Mouse (Mus musculus): ENCODE measurements at regions not wholly inside any gene's neighbourhood (a gene's known extent, or its start where the extent isn't known, plus 50 kb on each side); places are given as distances from the start of the nearest gene placed in this dataset.
"Not testable (repeated sequence)": the region's sequence is repeated elsewhere in the genome, so short reads cannot be mapped to it uniquely, and the experiment has no call there.

DNA sequence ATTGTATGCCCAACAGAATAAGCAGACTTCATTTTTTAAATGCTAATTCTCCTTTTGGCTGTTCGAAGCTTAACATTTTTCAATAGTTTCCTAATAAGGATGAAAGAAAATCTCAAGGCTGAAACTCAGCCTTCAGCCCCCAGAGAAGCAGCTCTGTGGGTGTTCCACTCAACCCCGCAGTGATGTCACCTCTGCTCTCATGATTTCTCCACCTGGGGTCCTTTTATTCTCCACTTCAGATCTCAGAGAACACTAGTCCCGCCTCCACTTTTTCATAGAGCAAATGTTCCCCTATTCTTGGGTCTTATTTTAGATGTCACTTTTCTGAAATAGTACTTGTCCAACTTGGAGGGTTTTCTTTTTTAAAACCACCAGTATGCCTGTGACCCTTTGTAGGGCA, 567.3 kb downstream of the Cntn3 start:
- Histone ChIP-seq H3K9ac (no peak overlapping the region), H3K4me3 (no peak overlapping the region), H3K27me3 (no peaks in the 10 kb centered on the region), H3K36me3 (no peaks in the 10 kb centered on the region), H3K4me1 (replicated peaks) (no peaks in the 10 kb centered on the region), H3K9me3 (no peaks in the 10 kb centered on the region), H3K4me2 (no peak overlapping the region), H3K27ac (no peak overlapping the region)
- no peak for ATAC-seq (ENCODE audit: low FRiP score)
- WGBS, result 55% methylated on average over 3 of the region's 3 CpGs

DNA sequence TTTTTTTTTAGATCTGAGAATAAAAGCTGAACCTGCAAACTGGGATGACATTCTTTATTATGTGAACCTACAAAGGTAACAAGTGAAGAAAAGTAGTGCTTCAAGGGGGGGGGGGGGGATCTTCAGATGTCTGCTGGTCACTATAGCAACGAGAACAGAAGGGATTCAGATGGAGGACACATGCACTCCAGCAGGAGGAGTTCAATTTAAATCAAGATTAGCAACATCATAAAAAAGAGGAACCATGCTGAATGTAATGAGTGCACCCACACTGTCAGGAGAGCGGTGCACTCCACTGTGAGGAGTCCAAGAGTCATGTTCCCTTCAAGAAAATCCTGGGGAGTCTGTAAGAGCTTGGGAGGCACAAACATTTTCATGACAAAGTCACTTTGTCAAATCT, 574.7 kb downstream of the Cntn3 start:
- H3K4me3 ChIP-seq, result no peak overlapping the region
- H3K4me2 ChIP-seq, result no peak overlapping the region
- 41% methylated on average over 2 of the region's 2 CpGs for WGBS
- ATAC-seq (ENCODE audit: low FRiP score), result no peak
- no peaks in the 10 kb centered on the region for H3K27me3 ChIP-seq
- H3K36me3 ChIP-seq, result no peaks in the 10 kb centered on the region
- H3K4me1 ChIP-seq (replicated peaks), result 0 out of 2 replicates have a peak, but pooled peaks cover 3% of the 10 kb centered on the region
- no peaks in the 10 kb centered on the region for H3K9me3 ChIP-seq
- no peak overlapping the region for H3K9ac ChIP-seq
- no peak overlapping the region for H3K27ac ChIP-seq

DNA sequence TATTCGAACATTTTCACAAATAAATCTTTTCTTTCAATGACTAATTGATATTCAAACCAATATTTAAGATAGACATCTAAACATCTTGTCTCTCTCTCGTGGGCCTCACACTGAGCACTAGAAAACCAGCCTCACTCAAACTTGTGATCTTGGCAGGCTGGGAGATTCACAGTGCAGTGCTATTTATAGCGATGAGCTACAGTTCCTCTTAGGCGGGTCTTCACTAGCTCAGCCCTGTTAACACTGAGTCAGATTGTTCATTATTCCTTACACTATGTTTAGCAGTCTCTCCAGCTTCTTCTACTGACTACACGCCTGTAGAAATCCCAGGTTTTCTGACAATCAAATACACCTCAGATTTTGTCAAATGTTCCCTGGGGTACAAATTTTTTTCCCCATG, 575.3 kb downstream of the Cntn3 start:
- 0 out of 2 replicates have a peak, but pooled peaks have one; percentile 32 for ATAC-seq (ENCODE audit: low FRiP score)
- no peak overlapping the region for H3K27ac ChIP-seq
- no peak overlapping the region for H3K9ac ChIP-seq
- no peaks in the 10 kb centered on the region for H3K9me3 ChIP-seq
- no peaks in the 10 kb centered on the region for H3K36me3 ChIP-seq
- 46% methylated on average over 5 of the region's 5 CpGs for WGBS
- H3K27me3 ChIP-seq, result no peaks in the 10 kb centered on the region
- no peak overlapping the region for H3K4me3 ChIP-seq
- 0 out of 2 replicates have a peak, but pooled peaks cover 3% of the 10 kb centered on the region for H3K4me1 ChIP-seq (replicated peaks)
- H3K4me2 ChIP-seq, result no peak overlapping the region

DNA sequence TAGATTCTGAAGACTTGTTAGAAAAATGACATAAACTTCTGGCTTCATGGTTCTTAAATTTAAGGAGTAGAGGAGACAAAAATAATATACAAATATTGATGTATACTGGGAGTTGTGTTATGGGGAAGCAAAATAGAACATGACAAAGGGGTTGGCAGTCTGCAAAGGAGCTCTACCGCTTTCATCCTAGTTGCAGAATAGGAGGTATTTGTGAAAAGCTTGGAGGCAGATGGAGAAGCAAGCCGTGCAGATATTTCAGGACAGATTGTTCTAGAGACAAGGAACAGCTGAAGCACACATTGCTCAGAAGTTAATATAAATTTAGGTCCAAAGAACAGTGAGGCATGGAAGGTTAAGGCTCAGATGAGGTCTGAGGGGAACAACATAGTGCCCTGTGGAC, 580.1 kb downstream of the Cntn3 start:
- Histone ChIP-seq H3K4me2 (no peak overlapping the region), H3K27ac (no peak overlapping the region), H3K9me3 (no peaks in the 10 kb centered on the region), H3K9ac (no peak overlapping the region), H3K4me1 (replicated peaks) (no peaks in the 10 kb centered on the region), H3K27me3 (no peaks in the 10 kb centered on the region), H3K36me3 (no peaks in the 10 kb centered on the region), H3K4me3 (no peak overlapping the region)
- 96% methylated on average over 2 of the region's 2 CpGs for WGBS
- no peak for ATAC-seq (ENCODE audit: low FRiP score)

DNA sequence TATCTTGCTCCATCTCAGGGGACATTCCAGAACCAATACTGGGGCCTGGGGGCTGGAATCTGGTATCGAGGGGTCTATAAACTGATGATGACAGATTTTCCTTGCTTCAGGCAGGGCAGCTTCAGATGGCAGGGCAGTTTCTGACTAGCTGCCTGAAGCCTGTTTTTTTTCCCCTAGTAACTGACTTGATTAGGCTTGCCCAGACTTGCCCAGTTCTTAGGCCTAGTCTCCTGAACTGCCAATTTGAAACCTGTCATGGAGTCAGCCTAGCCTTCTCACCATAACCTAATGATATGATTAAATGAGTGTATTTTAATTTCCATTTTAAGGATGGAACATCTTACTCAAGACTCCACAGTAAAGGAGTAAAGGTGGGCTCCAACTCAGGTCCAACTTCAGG, 591.2 kb downstream of the Cntn3 start:
- no peak overlapping the region for H3K27ac ChIP-seq
- no peak overlapping the region for H3K4me2 ChIP-seq
- no peak for ATAC-seq (ENCODE audit: low FRiP score)
- H3K9me3 ChIP-seq, result no peaks in the 10 kb centered on the region
- H3K36me3 ChIP-seq, result no peaks in the 10 kb centered on the region
- 60% methylated on average over 1 of the region's 1 CpGs for WGBS
- 0 out of 2 replicates have a peak, but pooled peaks cover 2% of the 10 kb centered on the region for H3K4me1 ChIP-seq (replicated peaks)
- no peak overlapping the region for H3K4me3 ChIP-seq
- H3K9ac ChIP-seq, result no peak overlapping the region
- no peaks in the 10 kb centered on the region for H3K27me3 ChIP-seq

DNA sequence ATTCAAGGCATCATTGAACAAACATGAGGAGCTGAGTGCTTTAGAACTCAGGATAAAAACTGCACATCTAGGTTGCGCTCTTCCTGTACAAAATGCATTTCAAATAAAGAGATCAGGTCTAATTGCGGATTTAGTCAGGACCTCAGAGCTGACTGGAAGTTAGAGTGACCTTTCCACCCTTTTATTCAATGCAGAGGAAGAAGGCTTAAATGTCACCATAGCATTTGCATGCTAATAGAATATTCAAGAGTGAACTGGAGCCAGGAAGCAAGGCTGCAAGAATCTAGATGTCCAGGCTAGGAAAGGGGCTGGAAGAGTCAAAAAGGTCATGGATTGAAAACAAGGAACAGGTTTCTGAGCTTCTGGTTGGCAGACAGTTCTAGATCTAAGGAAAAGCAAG, 593.7 kb downstream of the Cntn3 start:
- WGBS, result 65% methylated on average over 2 of the region's 2 CpGs
- Histone ChIP-seq H3K9me3 (no peaks in the 10 kb centered on the region), H3K27me3 (no peaks in the 10 kb centered on the region), H3K4me2 (no peak overlapping the region), H3K27ac (no peak overlapping the region), H3K4me1 (replicated peaks) (0 out of 2 replicates have a peak, but pooled peaks cover 2% of the 10 kb centered on the region), H3K4me3 (no peak overlapping the region), H3K9ac (no peak overlapping the region), H3K36me3 (no peaks in the 10 kb centered on the region)
- no peak for ATAC-seq (ENCODE audit: low FRiP score)

- 87% methylated on average over 2 of the region's 2 CpGs for WGBS
- Histone ChIP-seq H3K4me2 (no peak overlapping the region), H3K27me3 (no peaks in the 10 kb centered on the region), H3K9ac (no peak overlapping the region), H3K36me3 (no peaks in the 10 kb centered on the region), H3K27ac (no peak overlapping the region), H3K4me1 (replicated peaks) (no peaks in the 10 kb centered on the region), H3K9me3 (no peaks in the 10 kb centered on the region), H3K4me3 (no peak overlapping the region)
- ATAC-seq (ENCODE audit: low FRiP score), result no peak
These were observed 587.2 kb upstream of the Pdzrn3 start for GRCm38 (mm10) chr6:101964941-101965340.

GRCm38 (mm10) chr6:101961476-101961875, 583.8 kb upstream of the Pdzrn3 start:
- H3K27ac ChIP-seq; H3K4me1 ChIP-seq (replicated peaks); H3K9ac ChIP-seq; H3K36me3 ChIP-seq; H3K4me3 ChIP-seq; ATAC-seq (ENCODE audit: low FRiP score); H3K9me3 ChIP-seq; H3K27me3 ChIP-seq; H3K4me2 ChIP-seq: not testable (repeated sequence)
- 93% methylated on average over 3 of the region's 3 CpGs for WGBS

DNA sequence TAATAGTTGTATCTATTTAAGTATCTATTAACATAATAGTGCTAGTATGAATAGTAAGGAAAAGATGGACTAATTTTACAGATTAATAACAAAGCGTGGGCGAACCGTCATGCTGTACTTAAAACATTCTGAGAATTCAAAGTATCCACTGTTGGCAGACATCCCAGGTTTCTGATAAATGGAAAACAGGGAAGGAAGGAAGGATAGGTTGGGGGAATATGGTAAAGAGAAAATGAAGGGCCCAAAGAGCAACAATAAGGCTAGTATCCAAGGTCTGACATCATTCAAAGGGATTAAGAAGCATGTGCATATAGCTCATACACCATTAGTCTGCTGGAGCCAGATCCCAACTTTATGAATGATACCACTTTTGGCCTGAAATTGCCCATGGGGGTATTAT, 572.0 kb upstream of the Pdzrn3 start:
- ATAC-seq (ENCODE audit: low FRiP score), result no peak
- H3K9ac ChIP-seq, result no peak overlapping the region
- H3K4me2 ChIP-seq, result no peak overlapping the region
- H3K9me3 ChIP-seq, result no peaks in the 10 kb centered on the region
- no peaks in the 10 kb centered on the region for H3K4me1 ChIP-seq (replicated peaks)
- H3K27ac ChIP-seq, result no peak overlapping the region
- H3K36me3 ChIP-seq, result no peaks in the 10 kb centered on the region
- no peaks in the 10 kb centered on the region for H3K27me3 ChIP-seq
- no peak overlapping the region for H3K4me3 ChIP-seq
- 75% methylated on average over 3 of the region's 3 CpGs for WGBS

GRCm38 (mm10) chr6:101948950-101949349, 571.3 kb upstream of the Pdzrn3 start:
- H3K4me2 ChIP-seq, result no peak overlapping the region
- WGBS, result 83% methylated on average over 2 of the region's 2 CpGs
- no peaks in the 10 kb centered on the region for H3K36me3 ChIP-seq
- no peak overlapping the region for H3K9ac ChIP-seq
- H3K27me3 ChIP-seq, result no peaks in the 10 kb centered on the region
- no peak overlapping the region for H3K4me3 ChIP-seq
- no peak for ATAC-seq (ENCODE audit: low FRiP score)
- H3K27ac ChIP-seq, result no peak overlapping the region
- H3K4me1 ChIP-seq (replicated peaks), result no peaks in the 10 kb centered on the region
- H3K9me3 ChIP-seq, result no peaks in the 10 kb centered on the region

DNA sequence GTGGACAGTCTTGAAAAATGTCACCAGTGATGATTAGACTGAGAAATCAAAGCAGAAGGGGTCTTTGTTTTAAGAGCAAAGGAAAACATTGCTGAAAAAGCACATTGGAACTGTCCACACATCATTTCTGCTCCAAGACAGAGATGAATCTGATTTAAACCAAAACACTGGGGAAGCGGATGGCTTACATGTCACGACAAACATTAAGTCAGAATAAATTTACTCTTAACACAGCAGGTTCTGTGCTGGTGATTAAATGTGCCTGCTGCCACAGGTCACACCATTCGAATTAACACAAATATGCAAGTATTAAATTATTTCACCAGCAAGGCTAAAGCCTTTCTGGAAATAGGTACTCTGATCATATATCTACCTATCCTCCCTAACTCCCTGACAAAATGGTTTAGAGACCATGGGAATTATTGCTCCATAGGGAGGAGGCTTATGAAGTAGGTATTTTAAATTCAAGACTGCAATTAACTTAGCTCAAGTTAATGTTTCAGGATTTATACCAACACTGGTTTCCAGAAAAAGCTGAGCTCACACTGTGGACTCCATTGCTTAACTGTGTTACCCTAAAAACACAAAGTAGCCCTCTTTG, 562.7 kb upstream of the Pdzrn3 start:
- H3K9me3 ChIP-seq, result no peaks in the 10 kb centered on the region
- H3K4me2 ChIP-seq, result no peak overlapping the region
- H3K9ac ChIP-seq, result no peak overlapping the region
- H3K4me3 ChIP-seq, result no peak overlapping the region
- ATAC-seq (ENCODE audit: low FRiP score), result no peak
- no peaks in the 10 kb centered on the region for H3K36me3 ChIP-seq
- no peaks in the 10 kb centered on the region for H3K27me3 ChIP-seq
- peaks cover 4% of the 10 kb centered on the region; the same call in 1 of the 2 replicates for H3K4me1 ChIP-seq (replicated peaks)
- 60% methylated on average over 3 of the region's 3 CpGs for WGBS
- no peak overlapping the region for H3K27ac ChIP-seq

GRCm38 (mm10) chr6:101938393-101938985, 560.8 kb upstream of the Pdzrn3 start:
- H3K27ac ChIP-seq, result no peak overlapping the region
- H3K36me3 ChIP-seq, result no peaks in the 10 kb centered on the region
- no peaks in the 10 kb centered on the region for H3K9me3 ChIP-seq
- no peak overlapping the region for H3K4me3 ChIP-seq
- ATAC-seq (ENCODE audit: low FRiP score), result no peak
- no peak overlapping the region for H3K9ac ChIP-seq
- 79% methylated on average over 4 of the region's 4 CpGs for WGBS
- no peaks in the 10 kb centered on the region for H3K27me3 ChIP-seq
- H3K4me2 ChIP-seq, result no peak overlapping the region
- peaks cover 4% of the 10 kb centered on the region; the same call in 1 of the 2 replicates for H3K4me1 ChIP-seq (replicated peaks)
